Mouse (Mus musculus) adrenal gland, adult 8-10 months (tissue): ENCODE data around the gene Nat8f2. TPM values are rescaled to one million over a fixed set of nuclear protein-coding genes. Genes with fewer than 3 reads are reported as not detected.

Experiments used
- DNase-seq: peaks from one replicate; pipeline ENCODE4 v3.0.0; 2022
- total RNA-seq, 4 experiments: library from RNA; stranded (reverse); gene quantifications; 2 replicates each; pipeline ENCODE4 v1.2.4; 2022

Gene Nat8f2
- total RNA-seq, 4 experiments from 2014 or later, result 3.6 to 8.9 (median 5.8) TPM

DNA sequence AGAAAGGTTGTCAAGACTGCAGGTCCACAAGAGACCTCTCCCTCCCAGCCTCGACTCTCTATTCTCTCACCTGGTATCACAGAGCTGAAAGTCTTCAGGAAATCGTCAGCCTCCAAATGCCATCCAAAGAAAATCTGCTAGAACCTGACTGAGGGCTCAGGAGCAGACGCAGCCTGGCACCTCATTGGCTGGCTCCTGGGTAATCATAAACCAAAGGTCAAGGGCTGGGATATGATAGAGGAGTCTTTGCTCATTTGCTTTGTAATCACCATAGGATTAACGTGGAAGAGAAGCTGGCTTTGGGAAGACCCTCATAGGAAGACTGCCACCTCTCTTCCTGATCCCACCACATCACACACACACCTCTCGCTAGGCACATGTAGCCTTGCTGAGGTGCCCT lies 48.1 kb downstream of the Nat8f2 start, which contains the start of the genes Nat8f6 and Nat8f5:
Nat8f6 (minus strand) TSS at position 118 of the 400 bp plus-strand sequence.
Nat8f5 (minus strand) TSS at position 136 of the 400 bp plus-strand sequence.
- no peak for DNase-seq

DNA sequence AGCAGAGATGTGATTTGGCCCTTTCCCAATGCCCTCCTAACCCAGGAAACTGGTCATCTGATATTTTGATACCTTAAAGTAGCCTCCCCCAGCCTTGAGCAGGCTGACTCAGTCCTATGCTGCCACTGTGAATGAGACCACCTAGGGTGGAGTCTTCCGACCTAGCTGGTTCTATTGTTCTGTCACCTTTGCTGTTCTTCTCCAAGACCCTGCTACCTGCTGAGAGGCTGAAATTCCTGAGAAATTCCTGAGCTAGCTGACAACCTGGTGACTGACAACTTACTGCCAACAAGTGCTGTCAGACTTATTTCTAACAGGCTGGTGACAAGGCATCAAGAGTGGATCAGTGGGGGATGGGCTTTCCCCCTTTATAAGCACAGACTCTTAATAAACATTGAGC lies 50.6 kb downstream of the Nat8f2 start:
- DNase-seq, result no peak

Other genes with a start within 250 kb of the Nat8f2 start
- 10 to 100 TPM in 2 of 4 experiments, 1 to 10 TPM in 2; 6.6 to 25.2 (median 11.8) TPM for gene Nat8f7, start 156.0 kb downstream of the Nat8f2 start, total RNA-seq
- 10 to 100 TPM in 1 of 4 experiments, 1 to 10 TPM in 3; 1.3 to 13.5 (median 3.8) TPM for gene Nat8f3, start 103.4 kb downstream of the Nat8f2 start, total RNA-seq
- 10 to 100 TPM in 2 of 4 experiments, 1 to 10 TPM in 2; 3.3 to 24.0 (median 9.7) TPM for gene Nat8f6, start 48.2 kb downstream of the Nat8f2 start, total RNA-seq
- gene Nat8f5, start 48.2 kb downstream of the Nat8f2 start, total RNA-seq, result 10 to 100 TPM; 12.6 to 50.0 (median 21.5) TPM
- gene Nat8, start 37.1 kb downstream of the Nat8f2 start, total RNA-seq, result 10 to 100 TPM in 3 of 4 experiments, 1 to 10 TPM in 1; 9.3 to 39.6 (median 18.5) TPM
- 10 to 100 TPM; 19.3 to 26.1 (median 22.0) TPM for gene Nat8f4, start 35.7 kb upstream of the Nat8f2 start, total RNA-seq
- gene Tprkb, start 42.7 kb upstream of the Nat8f2 start, total RNA-seq, result 10 to 100 TPM; 61.2 to 72.8 (median 68.0) TPM
- gene Nat8f1, start 46.5 kb upstream of the Nat8f2 start, total RNA-seq, result 10 to 100 TPM; 52.4 to 75.3 (median 66.3) TPM
- 100 to 1,000 TPM in 3 of 4 experiments, 10 to 100 TPM in 1; 99.2 to 142 (median 122) TPM for gene Dusp11, start 92.5 kb upstream of the Nat8f2 start, total RNA-seq
- gene Figla, start 147.0 kb upstream of the Nat8f2 start, total RNA-seq, result not detected
- 1 to 10 TPM in 3 of 4 experiments, under 1 TPM in 1; 0.75 to 2.9 (median 2.3) TPM for gene Add2, start 159.5 kb upstream of the Nat8f2 start, total RNA-seq